Mouse (Mus musculus): ENCODE data around the gene Mfsd4b4. TPM values are rescaled to one million over a fixed set of nuclear protein-coding genes. Genes with fewer than 3 reads are reported as not detected.
"Not testable (repeated sequence)": the region's sequence is repeated elsewhere in the genome, so short reads cannot be mapped to it uniquely, and the experiment has no call there.

The Mfsd4b4 gene
- 1 to 10 TPM; 7.6 to 8.9 TPM for total RNA-seq (2021)

DNA sequence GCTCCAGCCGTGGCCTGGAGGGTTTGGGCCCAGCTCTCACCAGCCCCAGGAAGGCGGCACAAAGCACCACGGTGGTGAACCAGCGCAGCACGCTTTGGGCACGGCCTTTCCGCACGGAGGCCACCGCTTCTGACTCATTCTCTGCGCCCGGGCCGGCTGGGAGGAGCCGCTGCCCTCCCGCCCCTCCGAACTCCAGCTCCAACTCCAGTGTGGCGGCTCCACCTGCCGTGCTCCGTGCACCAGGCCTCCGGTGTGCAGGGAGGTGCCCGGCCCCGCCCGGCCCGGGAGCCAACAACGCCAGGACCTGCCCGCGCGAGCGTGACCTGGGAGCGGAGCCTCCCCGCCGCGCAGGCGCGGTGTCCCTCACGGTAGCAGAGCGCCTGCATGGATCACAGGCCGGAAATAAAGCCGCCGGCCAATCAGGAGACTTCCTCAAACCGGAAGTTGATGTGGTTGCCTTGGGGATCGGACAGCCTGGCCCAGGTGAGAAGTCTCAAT is at the start of gene Mfsd4b4:
Gene Mfsd4b4, minus strand, starts transcription at position 365 of the 498 bp plus-strand sequence.
- DNase-seq = peak; percentile 82 to 84

- DNase-seq = not testable (repeated sequence)
Observed at GRCm38 (mm10) chr10:39947195-39947594, 48.2 kb upstream of the Mfsd4b4 start.

- no peak for DNase-seq
Observed at GRCm38 (mm10) chr10:39936553-39936952, 37.5 kb upstream of the Mfsd4b4 start.

GRCm38 (mm10) chr10:39926616-39927139 is 27.6 kb upstream of the Mfsd4b4 start, which contains the start of gene Mfsd4b2:
Gene Mfsd4b2, minus strand, starts transcription at chr10:39926923.
- DNase-seq = no peak

- DNase-seq = not testable (repeated sequence)
Observed at GRCm38 (mm10) chr10:39924556-39924955, 25.5 kb upstream of the Mfsd4b4 start.

GRCm38 (mm10) chr10:39912616-39913015 is 13.6 kb upstream of the Mfsd4b4 start:
- no peak for DNase-seq

DNA sequence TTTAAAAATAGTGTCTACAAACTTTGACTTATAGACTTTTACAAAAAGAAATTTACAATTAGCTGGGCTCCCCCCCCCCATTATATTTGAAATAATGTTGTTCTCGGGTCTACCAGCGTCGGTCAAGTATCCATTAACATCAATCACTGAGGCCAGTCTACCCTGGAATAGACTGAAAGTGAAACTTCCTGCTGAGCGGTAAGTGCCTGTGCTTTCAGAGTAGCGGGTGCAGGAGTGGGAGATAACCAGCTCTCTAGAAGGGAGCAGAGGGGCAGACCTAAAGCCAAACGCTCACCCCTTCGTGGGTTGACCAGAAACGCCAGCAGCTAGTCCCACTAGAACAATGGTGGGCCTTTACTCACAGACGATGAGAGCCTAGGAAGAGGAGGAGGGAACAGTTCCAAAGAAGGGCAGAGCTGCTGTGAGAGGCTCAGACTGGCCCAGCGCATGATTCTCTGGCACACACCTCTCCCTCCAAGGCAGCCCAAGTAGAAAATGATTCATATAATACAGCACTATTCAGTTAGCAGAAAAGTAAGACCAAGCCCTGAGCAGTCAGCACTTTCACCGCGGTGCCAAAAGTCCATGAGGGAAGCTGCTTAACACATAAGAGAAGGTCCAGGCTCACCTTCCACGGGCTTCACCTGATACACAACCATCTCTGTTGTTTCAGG is 9.9 kb upstream of the Mfsd4b4 start:
- no peak for DNase-seq

DNA sequence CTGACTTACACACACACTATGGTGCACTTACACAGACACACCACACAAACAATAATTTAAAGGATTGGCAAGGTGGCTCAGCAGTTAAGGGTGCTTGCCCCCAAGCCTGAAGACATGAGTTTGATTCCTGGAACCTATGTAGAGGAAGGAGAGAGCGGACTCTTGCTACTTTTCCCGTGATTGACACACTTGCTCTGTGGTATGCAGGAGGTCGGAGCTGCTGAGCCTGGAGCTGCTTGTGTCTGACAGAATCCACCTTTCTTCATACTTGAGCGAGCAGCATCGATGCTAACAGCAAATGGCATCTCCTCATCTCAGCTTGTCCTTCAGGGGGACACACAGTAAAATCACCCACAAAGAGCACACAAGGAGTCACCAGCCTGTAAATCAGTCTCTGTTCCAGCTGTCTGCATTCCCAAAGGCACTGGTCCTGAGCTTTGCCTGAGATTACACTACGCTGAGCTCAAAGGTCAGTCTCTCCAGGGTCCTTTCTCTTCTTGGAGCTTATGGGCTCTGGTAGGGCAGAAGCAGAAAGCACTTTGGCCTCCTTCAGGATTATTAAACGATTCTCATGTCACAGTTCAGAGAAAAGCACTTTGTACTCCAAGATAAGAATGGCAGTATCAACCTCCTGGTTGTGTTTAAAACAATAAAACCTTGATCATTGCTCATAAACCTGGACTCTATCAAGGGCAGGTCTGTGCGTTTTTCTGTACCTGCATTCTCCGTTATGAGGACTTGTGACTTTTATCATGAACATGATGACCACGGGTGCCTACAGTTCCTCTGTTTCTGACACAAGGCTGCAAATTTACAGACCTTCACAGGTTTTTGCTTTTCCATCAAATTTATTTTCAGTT is 8.0 kb upstream of the Mfsd4b4 start:
- DNase-seq = no peak

- DNase-seq = no peak
Observed at GRCm38 (mm10) chr10:39904191-39904590, 5.2 kb upstream of the Mfsd4b4 start.

DNA sequence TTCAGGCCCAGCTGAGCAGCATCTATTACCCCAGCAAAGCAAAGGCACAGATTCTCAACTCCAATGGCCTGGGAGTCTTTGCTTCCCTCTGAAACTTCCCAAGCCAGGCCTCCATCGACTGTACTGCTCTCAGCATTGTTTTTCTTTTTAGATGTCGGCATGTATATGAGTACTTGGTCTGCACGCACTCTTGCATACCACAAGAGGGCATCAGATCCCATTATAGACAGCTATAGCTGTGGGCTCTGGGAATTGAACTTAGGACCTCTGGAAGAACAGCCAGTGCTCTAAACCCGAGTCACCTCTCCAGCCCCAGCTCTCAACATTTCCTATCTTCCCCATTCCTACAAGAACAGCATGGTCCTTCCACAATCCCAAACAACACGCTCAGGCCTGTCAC is 2.5 kb downstream of the Mfsd4b4 start:
- no peak for DNase-seq

DNA sequence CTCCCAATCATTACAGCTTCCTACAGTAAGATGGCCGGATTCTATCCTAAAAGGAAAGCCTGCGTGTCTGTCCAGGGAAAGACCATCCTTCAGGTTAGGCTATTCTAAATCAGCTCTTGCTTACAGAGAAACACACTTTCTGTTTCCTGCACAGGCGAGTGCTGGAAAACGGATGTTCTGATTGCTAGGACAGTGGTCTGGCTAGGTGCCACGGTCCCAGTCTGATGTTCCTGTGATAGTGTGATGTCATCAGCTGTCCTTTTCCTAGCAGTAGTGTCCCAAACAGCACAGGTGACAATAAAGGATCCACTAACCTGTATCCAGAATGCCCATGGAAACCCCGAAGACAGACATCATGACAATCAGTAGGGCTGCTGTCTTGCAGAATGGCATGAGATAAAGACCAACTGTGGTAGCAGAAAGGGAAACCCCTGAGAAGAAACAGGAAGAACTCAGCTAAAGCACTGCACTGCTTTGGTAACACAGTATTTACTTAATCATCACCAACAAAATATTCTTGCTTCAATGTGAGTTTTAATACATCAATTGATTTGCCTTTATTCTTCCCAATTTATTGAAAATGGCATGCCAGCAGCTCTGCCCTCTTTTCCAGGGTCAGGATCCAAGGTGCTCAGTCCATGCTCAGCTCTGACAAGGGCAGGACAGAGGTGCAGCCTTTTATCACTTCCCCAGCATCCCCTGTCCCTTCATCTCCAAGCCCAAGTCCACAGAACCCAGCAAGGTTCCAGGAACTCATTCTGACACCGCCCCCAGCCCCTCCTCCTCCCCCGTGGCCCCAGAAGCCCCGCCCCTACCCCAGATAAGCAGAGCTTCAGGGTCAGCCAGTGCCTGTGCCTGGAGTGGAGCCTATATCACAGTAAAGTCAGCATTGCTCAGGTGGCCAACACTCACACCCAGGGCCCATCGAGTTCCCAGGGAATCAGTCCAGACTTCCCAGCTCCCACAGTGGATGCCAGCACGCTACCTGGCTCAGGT is 5.0 kb downstream of the Mfsd4b4 start:
- no peak for DNase-seq

DNA sequence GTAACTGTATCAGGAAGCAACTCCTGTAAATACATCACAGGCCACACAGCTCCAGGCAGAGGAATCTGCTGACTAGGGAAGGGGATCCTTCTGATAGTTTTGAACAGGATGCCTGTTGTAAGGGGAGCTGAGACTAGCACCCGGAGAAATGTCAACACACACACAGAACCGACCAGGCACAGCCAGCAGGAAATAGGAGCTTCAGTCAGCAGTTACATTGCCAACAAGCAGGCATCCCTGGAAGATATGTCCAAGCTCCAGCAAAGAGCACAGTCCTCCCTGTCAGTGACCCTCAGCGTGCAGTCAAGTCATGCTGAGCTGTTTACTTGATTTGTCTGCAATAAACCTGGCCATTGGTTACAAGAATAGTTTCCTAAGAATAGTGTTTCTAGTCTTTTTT is 10.4 kb downstream of the Mfsd4b4 start:
- DNase-seq = no peak

GRCm38 (mm10) chr10:39865509-39865908 is 33.5 kb downstream of the Mfsd4b4 start:
- no peak for DNase-seq

GRCm38 (mm10) chr10:39842621-39843020 is 56.4 kb downstream of the Mfsd4b4 start:
- no peak for DNase-seq

Other genes with a start within 250 kb of the Mfsd4b4 start
- gene Rev3l, start 167.1 kb downstream of the Mfsd4b4 start, total RNA-seq (2021) = 10 to 100 TPM; 37.3 to 44.2 TPM
- under 1 TPM; 0.45 to 0.56 TPM for gene Mfsd4b2, start 27.7 kb upstream of the Mfsd4b4 start, total RNA-seq (2021)
- gene Mfsd4b3, start 60.9 kb upstream of the Mfsd4b4 start, total RNA-seq (2021) = not detected
- under 1 TPM; 0.38 to 0.57 TPM for gene Mfsd4b5, start 87.4 kb upstream of the Mfsd4b4 start, total RNA-seq (2021)
- 1 to 10 TPM in 1 of 2 experiments, under 1 TPM in 1; 0.67 to 1.2 TPM for gene Mfsd4b1, start 126.0 kb upstream of the Mfsd4b4 start, total RNA-seq (2021)
- 1 to 10 TPM; 3.0 to 4.0 TPM for gene Slc16a10, start 243.0 kb upstream of the Mfsd4b4 start, total RNA-seq (2021)